Mouse (Mus musculus) intestine, embryonic 15.5 days (tissue): ENCODE results near the gene Baiap2l2. TPM values are rescaled to one million over a fixed set of nuclear protein-coding genes. Genes with fewer than 3 reads are reported as not detected.
A peak's percentile ranks its signal among the peaks of the same experiment; 100 is the strongest.

Experiments used
- ATAC-seq: fragments of 200-750 bp; cut with Nextera tagmentation; 2 replicates; pipeline ENCODE4 v1.8.0; 2017; ENCODE audit warnings: moderate TSS enrichment, moderate library complexity
- H3K27ac ChIP-seq: fragments of 300-500 bp; sonication (generic); 2 replicates; pipeline ENCODE4 v1.5.1; 2015; ENCODE audit warnings: mild to moderate bottlenecking, inconsistent platforms
- H3K27me3 ChIP-seq: fragments of 300-500 bp; sonication (generic); replicated peaks from 2 replicates; pipeline ENCODE4 v1.6.1; 2015; ENCODE audit warnings: inconsistent platforms
- H3K36me3 ChIP-seq: fragments of 300-500 bp; sonication (generic); 2 replicates; pipeline ENCODE4 v1.6.1; 2015; ENCODE audit warnings: inconsistent platforms
- H3K4me1 ChIP-seq: fragments of 300-500 bp; sonication (generic); replicated peaks from 2 replicates; pipeline ENCODE4 v1.6.1; 2015; ENCODE audit warnings: inconsistent platforms
- H3K4me2 ChIP-seq: fragments of 300-500 bp; sonication (generic); replicated peaks from 2 replicates; pipeline ENCODE4 v1.6.1; 2015; ENCODE audit warnings: mild to moderate bottlenecking, inconsistent platforms
- H3K4me3 ChIP-seq: fragments of 300-500 bp; sonication (generic); replicated peaks from 2 replicates; pipeline ENCODE4 v1.5.1; 2015; ENCODE audit warnings: inconsistent platforms
- H3K9ac ChIP-seq: fragments of 300-500 bp; sonication (generic); 2 replicates; pipeline ENCODE4 v1.6.1; 2015; ENCODE audit warnings: inconsistent platforms
- H3K9me3 ChIP-seq: fragments of 300-500 bp; sonication (generic); 2 replicates; pipeline ENCODE4 v1.6.1; 2016; ENCODE audit warnings: inconsistent platforms
- WGBS: fragments of 180-500 bp; shearing (Covaris S2); methylation state at CpG from one replicate; pipeline ENCODE4 v1.1.7; 2015; 5-methylcytosine and 5-hydroxymethylcytosine counted together
- polyA plus RNA-seq: library from polyadenylated mRNA; unstranded; fragments of >200 nt; fragmentation: Nextera tagmentation; extraction: Ambion mirVana; gene quantifications from 2 replicates; pipeline ENCODE4 v1.2.1, GENCODE M21; 2015

Gene Baiap2l2
- polyA plus RNA-seq, 1 experiment from 2014 or later = 12.3 TPM

DNA sequence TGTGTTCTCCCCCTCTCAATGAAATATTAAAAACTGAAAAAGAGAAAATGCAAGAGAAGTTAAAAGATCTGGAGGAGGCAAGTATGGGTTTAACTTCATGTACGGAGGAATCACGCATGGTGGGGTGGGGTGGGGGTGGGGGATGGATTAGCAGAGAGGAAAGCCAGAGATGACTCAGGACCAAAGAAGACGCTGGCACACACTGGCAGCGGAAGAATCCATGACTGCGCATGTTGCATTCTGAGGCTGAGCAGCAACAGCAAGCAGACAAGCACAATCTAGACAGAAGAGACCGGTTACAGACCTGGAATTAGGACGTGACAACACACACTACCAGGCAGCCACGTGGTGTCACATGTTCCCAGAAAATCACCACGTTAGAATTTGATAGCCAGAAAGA lies 7.4 kb upstream of the Baiap2l2 start:
- Histone ChIP-seq H3K4me1 (no peaks in the 10 kb centered on the region), H3K27ac (no peak overlapping the region), H3K4me3 (no peak overlapping the region), H3K4me2 (no peak overlapping the region), H3K36me3 (no peaks in the 10 kb centered on the region), H3K9me3 (no peaks in the 10 kb centered on the region), H3K9ac (no peak overlapping the region), H3K27me3 (no peaks in the 10 kb centered on the region)
- WGBS = 89% methylated on average over 9 of the region's 9 CpGs
- ATAC-seq = no peak

DNA sequence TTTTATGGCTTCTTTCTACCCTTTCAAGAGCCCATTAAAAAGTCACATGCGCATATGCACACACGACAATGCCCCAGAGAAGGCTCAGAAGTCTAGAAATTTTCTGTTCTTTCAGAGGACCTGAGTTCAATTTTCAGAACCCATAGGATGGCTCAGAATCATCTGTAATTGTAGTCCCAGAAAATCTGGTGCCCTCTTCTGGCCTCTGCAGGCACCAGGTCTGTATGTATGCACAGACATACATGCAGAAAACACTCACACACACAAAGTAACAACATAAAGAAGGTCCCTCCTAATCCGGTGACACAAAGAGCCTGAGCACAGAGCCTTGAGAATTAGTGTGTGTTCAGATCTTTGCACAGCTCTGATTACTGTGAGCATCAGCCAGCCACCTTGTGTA lies 5.0 kb upstream of the Baiap2l2 start:
- Histone ChIP-seq H3K4me1 (0 out of 2 replicates have a peak, but pooled peaks cover 15% of the 10 kb centered on the region), H3K9ac (no peak overlapping the region), H3K27me3 (no peaks in the 10 kb centered on the region), H3K36me3 (no peaks in the 10 kb centered on the region), H3K4me3 (no peak overlapping the region), H3K9me3 (no peaks in the 10 kb centered on the region), H3K27ac (no peak overlapping the region), H3K4me2 (no peak overlapping the region)
- no peak for ATAC-seq
- WGBS = 78% methylated on average over 3 of the region's 3 CpGs

DNA sequence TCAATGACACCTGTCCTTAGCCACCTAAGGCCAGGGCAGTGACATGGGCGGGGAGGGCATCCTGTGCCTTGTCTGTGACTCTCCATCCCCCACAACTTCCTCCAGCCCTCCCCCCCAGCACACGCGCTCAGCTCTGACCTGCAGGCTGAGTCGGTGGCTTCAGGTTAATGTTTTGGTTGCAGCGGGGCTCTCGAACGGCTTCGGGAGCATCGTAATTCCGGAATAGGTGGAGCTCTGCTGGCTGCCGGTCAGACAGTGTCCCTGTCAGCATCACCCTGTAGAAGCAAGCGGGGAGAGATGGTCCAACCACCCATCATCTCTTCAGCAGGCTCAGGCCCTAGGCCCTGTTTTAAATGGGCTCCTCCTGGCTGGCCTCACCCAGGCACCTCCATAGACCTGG lies 4.1 kb upstream of the Baiap2l2 start:
- WGBS = 86% methylated on average over 12 of the region's 12 CpGs
- no peak overlapping the region for H3K4me2 ChIP-seq
- H3K27ac ChIP-seq = no peak overlapping the region
- no peaks in the 10 kb centered on the region for H3K27me3 ChIP-seq
- ATAC-seq = no peak
- 0 out of 2 replicates have a peak, but pooled peaks cover 15% of the 10 kb centered on the region for H3K4me1 ChIP-seq
- no peak overlapping the region for H3K4me3 ChIP-seq
- no peaks in the 10 kb centered on the region for H3K36me3 ChIP-seq
- no peaks in the 10 kb centered on the region for H3K9me3 ChIP-seq
- H3K9ac ChIP-seq = no peak overlapping the region

DNA sequence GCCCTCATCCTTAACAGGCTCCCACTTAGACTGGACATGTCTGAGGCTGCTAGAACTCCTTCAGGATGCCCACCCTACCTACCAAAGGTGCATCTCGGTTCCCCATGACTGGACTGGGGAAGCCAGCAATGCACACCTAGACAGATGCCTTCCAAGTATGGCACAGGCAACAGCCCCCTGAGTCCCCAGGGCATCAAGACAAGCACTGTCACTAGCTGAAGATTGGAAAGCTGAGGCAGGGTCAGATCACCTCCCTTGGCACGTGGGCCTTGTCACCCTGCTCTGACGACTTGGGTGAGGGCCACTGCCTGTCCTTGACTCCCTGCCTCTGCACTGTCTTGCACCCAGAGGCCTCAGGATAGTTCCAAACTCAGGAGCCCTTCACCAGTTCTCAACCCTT lies 3.0 kb upstream of the Baiap2l2 start:
- 81% methylated on average over 3 of the region's 3 CpGs for WGBS
- Histone ChIP-seq H3K27me3 (no peaks in the 10 kb centered on the region), H3K9me3 (no peaks in the 10 kb centered on the region), H3K4me2 (no peak overlapping the region), H3K4me3 (no peak overlapping the region), H3K27ac (0 out of 2 replicates have a peak overlapping the region, but pooled peaks have one; percentile 9), H3K36me3 (no peaks in the 10 kb centered on the region), H3K9ac (no peak overlapping the region), H3K4me1 (peaks cover 19% of the 10 kb centered on the region; the same call in 1 of the 2 replicates)
- ATAC-seq = no peak

DNA sequence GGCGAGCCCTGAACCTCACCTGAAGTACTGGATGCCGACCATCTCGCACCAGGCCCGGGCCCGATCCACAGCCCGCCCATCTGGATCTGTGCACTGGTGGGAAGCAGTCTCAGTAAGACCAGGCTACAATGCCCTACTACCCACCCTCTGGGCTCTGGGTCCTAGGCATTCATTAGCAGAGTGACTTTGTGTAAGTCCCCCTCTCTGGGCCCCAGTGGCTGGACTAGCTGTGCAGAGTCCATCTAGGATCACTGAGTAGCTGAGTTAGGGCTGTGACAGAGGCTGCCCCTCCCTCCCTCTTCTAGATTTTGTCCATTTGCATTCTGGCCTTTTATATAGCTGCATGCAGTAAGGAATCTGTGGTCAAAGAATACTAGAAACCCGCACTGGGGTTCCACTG lies 1.8 kb upstream of the Baiap2l2 start:
- Histone ChIP-seq H3K4me1 (peaks cover 21% of the 10 kb centered on the region; the same call in 1 of the 2 replicates), H3K4me2 (peak overlapping the region; percentile 11; the same call in 1 of the 2 replicates), H3K4me3 (no peak overlapping the region), H3K9ac (no peak overlapping the region), H3K9me3 (no peaks in the 10 kb centered on the region), H3K36me3 (no peaks in the 10 kb centered on the region), H3K27ac (0 out of 2 replicates have a peak overlapping the region, but pooled peaks have one; percentile 57), H3K27me3 (no peaks in the 10 kb centered on the region)
- WGBS = 91% methylated on average over 7 of the region's 7 CpGs
- ATAC-seq = no peak

DNA sequence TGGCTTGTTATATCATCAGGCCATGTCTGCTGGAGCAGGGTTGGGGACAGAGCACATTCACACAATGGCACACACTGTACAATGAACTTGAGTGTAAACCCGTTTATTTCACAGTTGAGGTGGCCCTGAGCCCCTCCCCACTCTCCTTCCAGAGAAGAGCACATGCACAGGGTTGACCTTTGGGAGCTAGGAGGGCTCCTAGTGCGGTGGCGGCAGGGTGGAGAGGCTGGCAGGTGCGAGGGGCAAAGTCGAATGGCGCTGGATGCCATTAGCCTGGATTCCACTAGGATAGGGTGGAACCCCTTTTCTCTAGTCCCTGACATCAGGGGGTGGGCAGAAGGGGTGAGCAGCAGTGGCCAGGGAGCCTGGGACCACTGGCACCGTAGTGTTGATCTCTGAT lies 804 bp upstream of the Baiap2l2 start:
- Histone ChIP-seq H3K4me2 (peak overlapping the region; percentile 49; the same call in 1 of the 2 replicates), H3K36me3 (no peaks in the 10 kb centered on the region), H3K27me3 (no peaks in the 10 kb centered on the region), H3K27ac (peak overlapping the region; percentile 57), H3K4me3 (no peak overlapping the region), H3K9ac (no peak overlapping the region), H3K4me1 (peaks cover 24% of the 10 kb centered on the region; the same call in 1 of the 2 replicates), H3K9me3 (no peaks in the 10 kb centered on the region)
- peak; percentile 7 for ATAC-seq
- WGBS = 82% methylated on average over 7 of the region's 7 CpGs

DNA sequence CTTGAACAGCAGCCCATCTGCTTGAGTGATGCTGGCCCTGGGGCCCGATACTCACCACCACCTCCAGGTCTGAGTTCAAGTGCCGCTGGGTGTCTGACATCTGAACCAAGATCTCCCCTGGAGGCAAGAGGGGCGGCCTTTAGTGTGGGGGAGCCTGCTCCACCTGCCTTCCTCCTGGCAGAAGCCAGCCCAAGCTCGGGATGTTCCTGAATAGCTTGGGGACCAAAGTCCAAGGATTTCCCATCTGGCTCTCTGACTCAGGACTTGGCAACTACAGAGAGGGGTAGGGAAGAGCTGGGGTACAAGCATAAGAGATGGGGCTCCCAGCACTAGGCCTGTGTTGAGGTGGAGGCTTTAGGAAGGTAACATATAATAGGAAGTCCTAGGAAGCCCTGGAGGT lies 2.0 kb downstream of the Baiap2l2 start:
- Histone ChIP-seq H3K9me3 (no peaks in the 10 kb centered on the region), H3K4me1 (peaks cover 24% of the 10 kb centered on the region; the same call in 1 of the 2 replicates), H3K4me3 (no peak overlapping the region), H3K27me3 (no peaks in the 10 kb centered on the region), H3K9ac (no peak overlapping the region), H3K36me3 (no peaks in the 10 kb centered on the region), H3K4me2 (peak overlapping the region; percentile 49), H3K27ac (peak overlapping the region; percentile 32)
- ATAC-seq = no peak
- 75% methylated on average over 4 of the region's 4 CpGs for WGBS

DNA sequence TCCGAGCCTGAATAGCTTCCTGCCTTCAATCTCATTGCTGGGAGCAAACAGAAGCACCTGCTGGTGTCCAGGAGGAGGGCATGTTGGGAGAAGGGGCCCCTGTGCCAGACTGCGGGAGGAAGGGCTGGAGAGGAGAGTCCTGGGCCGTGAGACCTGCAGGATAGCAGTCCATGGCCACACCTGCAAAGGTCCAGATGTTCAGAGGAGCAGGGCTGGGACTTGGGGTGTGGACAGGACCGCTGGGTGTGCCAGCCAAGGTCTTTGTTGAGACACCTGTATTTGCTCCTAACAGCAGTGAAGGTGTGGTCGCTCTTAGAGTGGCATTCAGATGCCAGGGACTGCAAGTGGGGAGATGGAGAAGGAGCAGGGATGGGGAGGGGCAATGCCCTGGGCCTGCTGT lies 2.9 kb downstream of the Baiap2l2 start:
- H3K4me2 ChIP-seq = peak overlapping the region; percentile 12; the same call in 1 of the 2 replicates
- WGBS = 65% methylated on average over 5 of the region's 5 CpGs
- H3K4me3 ChIP-seq = no peak overlapping the region
- H3K36me3 ChIP-seq = no peaks in the 10 kb centered on the region
- peak; percentile 52 for ATAC-seq
- H3K4me1 ChIP-seq = peaks cover 24% of the 10 kb centered on the region; the same call in 1 of the 2 replicates
- no peak overlapping the region for H3K9ac ChIP-seq
- no peaks in the 10 kb centered on the region for H3K9me3 ChIP-seq
- no peaks in the 10 kb centered on the region for H3K27me3 ChIP-seq
- H3K27ac ChIP-seq = peak overlapping the region; percentile 28

DNA sequence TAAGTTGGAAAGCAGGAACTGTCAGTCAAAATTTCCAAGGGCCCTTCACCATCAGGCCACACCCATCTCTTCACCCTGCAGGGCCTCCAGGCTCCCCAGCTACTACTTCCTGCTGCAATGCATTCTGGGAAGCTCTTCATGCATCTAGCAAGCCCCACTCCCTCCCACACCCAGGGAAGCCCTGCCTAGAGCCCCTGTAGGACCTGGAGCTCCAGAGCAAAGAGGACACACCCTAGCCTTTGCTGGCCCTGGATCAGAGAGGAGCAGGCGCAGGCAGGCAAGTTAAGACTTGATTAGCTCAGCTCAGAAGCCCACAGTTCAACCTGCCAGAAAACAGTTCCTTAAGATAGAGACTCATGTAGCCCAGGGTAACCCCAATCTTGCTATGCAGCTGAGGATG lies 3.9 kb downstream of the Baiap2l2 start:
- peak; percentile 50 for ATAC-seq
- no peak overlapping the region for H3K9ac ChIP-seq
- no peak overlapping the region for H3K4me2 ChIP-seq
- no peaks in the 10 kb centered on the region for H3K36me3 ChIP-seq
- H3K27me3 ChIP-seq = no peaks in the 10 kb centered on the region
- H3K9me3 ChIP-seq = no peaks in the 10 kb centered on the region
- WGBS = 60% methylated on average over 1 of the region's 1 CpGs
- H3K27ac ChIP-seq = peak overlapping the region; percentile 28
- peaks cover 17% of the 10 kb centered on the region; the same call in 1 of the 2 replicates for H3K4me1 ChIP-seq
- H3K4me3 ChIP-seq = no peak overlapping the region

DNA sequence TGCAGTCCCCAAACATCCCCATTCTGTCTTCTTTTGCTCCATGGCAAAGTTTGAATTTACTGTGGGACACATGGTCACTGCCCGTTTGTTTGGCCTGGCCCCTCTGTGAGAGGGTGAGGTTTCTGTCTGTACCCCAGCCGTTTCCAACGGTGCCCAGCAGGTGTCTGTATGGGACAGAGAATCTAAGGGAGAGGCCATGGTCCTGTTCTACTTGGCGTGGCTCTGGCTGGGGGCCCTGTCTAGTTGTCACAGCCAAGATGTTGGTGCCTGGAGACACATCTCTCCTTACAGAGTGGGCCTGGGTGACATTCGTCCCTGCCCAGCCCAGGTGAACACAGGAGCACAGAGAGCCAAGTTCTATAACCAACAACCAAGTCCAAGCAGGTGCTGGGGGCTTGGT lies 4.5 kb downstream of the Baiap2l2 start:
- H3K27me3 ChIP-seq = no peaks in the 10 kb centered on the region
- 51% methylated on average over 5 of the region's 5 CpGs for WGBS
- H3K27ac ChIP-seq = peak overlapping the region; percentile 41
- no peak overlapping the region for H3K9ac ChIP-seq
- no peak overlapping the region for H3K4me2 ChIP-seq
- no peak overlapping the region for H3K4me3 ChIP-seq
- H3K4me1 ChIP-seq = peaks cover 12% of the 10 kb centered on the region; the same call in 1 of the 2 replicates
- no peaks in the 10 kb centered on the region for H3K36me3 ChIP-seq
- no peak for ATAC-seq
- H3K9me3 ChIP-seq = no peaks in the 10 kb centered on the region

DNA sequence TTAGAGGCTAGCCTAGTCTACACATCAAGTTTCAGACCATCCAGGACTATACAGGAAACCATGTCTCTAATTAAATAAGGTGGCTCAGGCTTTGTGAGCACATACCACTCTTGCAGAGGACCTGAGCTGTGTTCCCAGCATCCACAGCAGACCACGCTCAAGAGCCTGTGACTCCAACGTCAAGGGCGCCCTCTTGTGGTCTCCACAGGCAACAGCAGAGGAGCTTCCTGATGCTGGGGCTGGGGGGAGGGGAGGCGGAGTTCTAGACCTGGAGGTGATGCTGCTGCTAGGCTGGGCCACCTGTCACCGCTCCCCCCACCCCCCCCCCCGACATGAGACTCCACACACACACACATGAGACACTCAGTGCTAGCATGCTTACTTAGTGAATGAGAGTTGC lies 5.1 kb downstream of the Baiap2l2 start:
- Histone ChIP-seq H3K27me3 (no peaks in the 10 kb centered on the region), H3K4me1 (peaks cover 8% of the 10 kb centered on the region; the same call in 1 of the 2 replicates), H3K4me3 (no peak overlapping the region), H3K36me3 (no peaks in the 10 kb centered on the region), H3K4me2 (no peak overlapping the region), H3K9ac (no peak overlapping the region), H3K9me3 (no peaks in the 10 kb centered on the region), H3K27ac (no peak overlapping the region)
- ATAC-seq = no peak
- 25% methylated on average over 6 of the region's 6 CpGs for WGBS

DNA sequence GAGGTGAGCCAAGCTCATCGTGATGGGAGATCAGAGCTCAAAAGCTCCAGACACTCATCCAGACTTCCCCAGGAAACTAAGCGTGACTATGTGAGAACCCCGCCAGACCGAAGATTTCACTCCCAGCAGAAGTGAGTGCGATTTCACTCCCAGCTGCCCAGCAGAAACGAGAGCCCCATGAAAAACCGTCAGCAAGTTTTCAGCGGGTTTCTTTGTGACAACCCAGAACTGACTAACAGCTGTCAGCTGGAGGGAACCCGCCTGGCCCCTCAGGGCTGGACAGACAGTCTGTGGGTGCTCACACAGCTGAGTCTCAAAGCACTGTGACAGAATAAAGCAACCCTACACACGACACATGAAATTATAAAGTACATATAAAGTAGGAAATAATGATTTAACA lies 7.6 kb downstream of the Baiap2l2 start:
- H3K36me3 ChIP-seq = no peaks in the 10 kb centered on the region
- H3K9me3 ChIP-seq = no peaks in the 10 kb centered on the region
- WGBS = 67% methylated on average over 10 of the region's 10 CpGs
- no peak overlapping the region for H3K27ac ChIP-seq
- H3K4me1 ChIP-seq = 0 out of 2 replicates have a peak, but pooled peaks cover 3% of the 10 kb centered on the region
- no peaks in the 10 kb centered on the region for H3K27me3 ChIP-seq
- no peak overlapping the region for H3K4me2 ChIP-seq
- H3K9ac ChIP-seq = no peak overlapping the region
- no peak for ATAC-seq
- no peak overlapping the region for H3K4me3 ChIP-seq

DNA sequence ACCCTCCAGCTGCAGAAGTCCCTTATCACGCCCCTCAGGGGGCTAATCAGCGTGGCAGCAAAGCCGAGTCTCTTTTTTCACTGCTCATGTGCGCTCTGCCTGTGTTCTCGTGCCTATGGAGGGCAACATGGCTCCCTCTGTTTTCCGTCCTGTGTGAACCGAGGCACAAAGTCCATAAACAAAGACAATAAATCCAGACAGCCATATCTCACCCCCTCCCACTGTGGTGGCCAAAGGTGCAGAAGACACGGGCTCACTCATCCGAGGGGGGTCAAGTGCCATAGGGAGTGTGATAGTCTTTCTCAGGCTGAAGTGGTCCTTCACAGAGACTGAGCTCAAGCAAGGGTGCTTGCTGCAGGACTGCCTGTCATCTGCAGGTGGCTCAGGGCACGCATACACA lies 12.3 kb downstream of the Baiap2l2 start:
- H3K36me3 ChIP-seq = no peaks in the 10 kb centered on the region
- peaks cover 12% of the 10 kb centered on the region for H3K4me1 ChIP-seq
- no peaks in the 10 kb centered on the region for H3K9me3 ChIP-seq
- 59% methylated on average over 10 of the region's 10 CpGs for WGBS
- H3K9ac ChIP-seq = no peak overlapping the region
- H3K27me3 ChIP-seq = peaks cover under 1% of the 10 kb centered on the region; the same call in 1 of the 2 replicates
- ATAC-seq = peak; percentile 52
- H3K27ac ChIP-seq = no peak overlapping the region
- no peak overlapping the region for H3K4me3 ChIP-seq
- H3K4me2 ChIP-seq = no peak overlapping the region
